ENCODE assay signal across 17 mouse cellular contexts in the genomic region with DNA sequence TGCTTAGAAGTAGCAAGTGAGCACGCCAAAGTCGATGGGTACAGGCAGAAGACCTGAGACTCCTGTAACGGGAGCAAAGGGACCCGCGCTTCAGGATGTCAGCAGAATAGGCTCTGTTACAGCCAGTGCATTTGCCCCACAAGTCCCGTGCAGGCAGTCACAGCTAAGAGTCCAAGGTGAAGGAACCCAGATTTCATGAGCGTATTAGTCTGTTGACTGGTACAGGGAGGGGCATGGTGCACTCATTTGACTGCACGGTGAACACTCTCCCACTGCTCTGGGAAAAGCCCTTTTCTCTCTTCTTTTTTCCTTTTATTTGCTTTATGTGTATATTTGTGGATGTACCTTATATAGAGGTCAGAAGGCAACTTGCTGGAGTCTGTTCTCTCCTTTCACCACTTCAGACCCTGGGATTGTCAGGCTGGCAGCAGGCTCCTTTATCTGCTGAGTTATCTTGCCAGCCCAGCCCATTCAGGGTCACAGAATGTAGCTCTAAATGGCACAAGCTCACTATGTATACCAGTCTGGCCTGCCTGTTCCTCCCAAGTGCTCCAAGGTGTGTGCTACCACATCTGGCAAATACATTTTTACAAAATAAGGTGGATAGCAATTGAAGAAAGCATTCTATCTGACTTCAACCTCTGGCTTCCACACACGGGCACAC. TPM values are rescaled to one million over a fixed set of nuclear protein-coding genes. Genes with fewer than 3 reads are reported as not detected.
DNase-seq lines count a peak whose midpoint lies in the region; ATAC-seq and TF ChIP-seq lines count a peak whose summit lies in the region.
"Had no signal": no experiment of that assay in that cellular context is flagged by ENCODE, and none has a peak within 500 bp of the region (broad histone marks: within the 10 kb centered on the region; RNA-seq: fewer than 3 reads in every experiment).

No protein-coding gene starts in this region.

- no peak for DNase-seq in lung, postnatal 0 days (ENCODE audit: low spot score)
- DNase-seq in lung, postnatal 4 days: no peak
- DNase-seq in adrenal gland, postnatal 36 days: peak; percentile 68 to 69
- DNase-seq in layer of hippocampus, postnatal 36 days: no peak
- no peak for DNase-seq in forebrain, embryonic 14.5 days (ENCODE audit: low spot score)
- no peak for DNase-seq in urinary bladder, postnatal 25 days (ENCODE audit: low spot score)
- DNase-seq: cerebellum, adult 2 months; right cerebral cortex, postnatal 25 days had no signal

- no peaks in the 10 kb centered on the region for H3K9me3 ChIP-seq in lung, postnatal 0 days (ENCODE audit: low read length)
- no peaks in the 10 kb centered on the region for H3K9me3 ChIP-seq in intestine, postnatal 0 days (ENCODE audit: control insufficient read depth)
- no peaks in the 10 kb centered on the region for H3K9me3 ChIP-seq in stomach, embryonic 16.5 days (replicated peaks; ENCODE audit: control insufficient read depth, low read length)
- H3K9me3 ChIP-seq in forebrain, embryonic 14.5 days (replicated peaks; ENCODE audit: control insufficient read depth, low read length): no peaks in the 10 kb centered on the region
- H3K9me3 ChIP-seq: G1E; heart, embryonic 15.5 days; hindbrain, embryonic 10.5 days; lung, embryonic 15.5 days had no signal

- ATAC-seq in lung, postnatal 0 days: no peak
- peak; percentile 63 for ATAC-seq in intestine, postnatal 0 days
- peak; percentile 63; the same call in 1 of the 2 replicates for ATAC-seq in stomach, embryonic 16.5 days (ENCODE audit: insufficient read depth, low FRiP score)
- no peak for ATAC-seq in forebrain, embryonic 14.5 days
- ATAC-seq: forebrain, embryonic 16.5 days; inflammation-experienced regulatory T-cells, adult 6 months had no signal

- no peak for TF ChIP-seq EP300 in lung, postnatal 0 days (IDR thresholded peaks at IDR 0.05)

- peaks cover 6% of the 10 kb centered on the region; the same call in 1 of the 2 replicates for H3K4me1 ChIP-seq in lung, postnatal 0 days (ENCODE audit: insufficient read depth, low read depth, low read length)
- H3K4me1 ChIP-seq in intestine, postnatal 0 days (replicated peaks; ENCODE audit: control insufficient read depth, insufficient read depth, low read length): 0 out of 2 replicates have a peak, but pooled peaks cover 7% of the 10 kb centered on the region
- peaks cover 39% of the 10 kb centered on the region for H3K4me1 ChIP-seq in stomach, embryonic 16.5 days (ENCODE audit: control insufficient read depth, insufficient read depth, low read length)
- H3K4me1 ChIP-seq in forebrain, embryonic 14.5 days (ENCODE audit: control insufficient read depth, insufficient read depth, low read length): no peaks in the 10 kb centered on the region
- H3K4me1 ChIP-seq: hindbrain, embryonic 10.5 days had no signal

- no peak overlapping the region for H3K9ac ChIP-seq in lung, postnatal 0 days (replicated peaks; ENCODE audit: low read depth)
- H3K9ac ChIP-seq in intestine, postnatal 0 days (ENCODE audit: low read depth, low read length): no peak overlapping the region
- H3K9ac ChIP-seq in stomach, embryonic 16.5 days (ENCODE audit: low read length): no peak overlapping the region
- H3K9ac ChIP-seq in forebrain, embryonic 14.5 days (ENCODE audit: low read length): no peak overlapping the region
- H3K9ac ChIP-seq: heart, embryonic 15.5 days; lung, embryonic 15.5 days had no signal

- WGBS in lung, postnatal 0 days: 73% methylated on average over 9 of the region's 9 CpGs
- WGBS in intestine, postnatal 0 days: 67% methylated on average over 9 of the region's 9 CpGs
- 80% methylated on average over 9 of the region's 9 CpGs for WGBS in stomach, embryonic 16.5 days
- WGBS in forebrain, embryonic 14.5 days: 88% methylated on average over 9 of the region's 9 CpGs

- H3K4me2 ChIP-seq in lung, postnatal 0 days (replicated peaks; ENCODE audit: low read depth, low read length): no peak overlapping the region
- no peak overlapping the region for H3K4me2 ChIP-seq in intestine, postnatal 0 days (replicated peaks; ENCODE audit: low read depth)
- H3K4me2 ChIP-seq in stomach, embryonic 16.5 days (ENCODE audit: low read depth, low read length): no peak overlapping the region
- H3K4me2 ChIP-seq in forebrain, embryonic 14.5 days (ENCODE audit: low read length): no peak overlapping the region
- H3K4me2 ChIP-seq: heart, embryonic 15.5 days; lung, embryonic 15.5 days had no signal

- no peak for TF ChIP-seq CTCF in lung, postnatal 0 days (IDR thresholded peaks at IDR 0.05)
- TF ChIP-seq CTCF in intestine, postnatal 0 days (IDR thresholded peaks at IDR 0.05; ENCODE audit: low read depth): no peak

- 0 out of 2 replicates have a peak overlapping the region, but pooled peaks have one; percentile 20 for H3K27ac ChIP-seq in lung, postnatal 0 days (ENCODE audit: low read length)
- H3K27ac ChIP-seq in intestine, postnatal 0 days (ENCODE audit: low read depth, low read length): no peak overlapping the region
- peak overlapping the region; percentile 34; the same call in 1 of the 2 replicates for H3K27ac ChIP-seq in stomach, embryonic 16.5 days (ENCODE audit: low read length)
- no peak overlapping the region for H3K27ac ChIP-seq in forebrain, embryonic 14.5 days (ENCODE audit: low read depth, low read length)
- H3K27ac ChIP-seq: heart, embryonic 15.5 days; hindbrain, embryonic 10.5 days; kidney, postnatal 0 days; lung, embryonic 15.5 days had no signal

- no peak overlapping the region for H3K4me3 ChIP-seq in lung, postnatal 0 days (ENCODE audit: low read depth, low read length)
- H3K4me3 ChIP-seq in intestine, postnatal 0 days (ENCODE audit: low read depth, low read length): no peak overlapping the region
- no peak overlapping the region for H3K4me3 ChIP-seq in stomach, embryonic 16.5 days (replicated peaks; ENCODE audit: low read length)
- no peak overlapping the region for H3K4me3 ChIP-seq in forebrain, embryonic 14.5 days (ENCODE audit: low read depth, low read length)
- H3K4me3 ChIP-seq: heart, embryonic 15.5 days; hindbrain, embryonic 10.5 days; lung, embryonic 15.5 days had no signal

- H3K27me3 ChIP-seq in lung, postnatal 0 days (replicated peaks; ENCODE audit: insufficient read depth, low read length): no peaks in the 10 kb centered on the region
- no peaks in the 10 kb centered on the region for H3K27me3 ChIP-seq in intestine, postnatal 0 days (replicated peaks; ENCODE audit: control insufficient read depth, insufficient read depth, low read length)
- H3K27me3 ChIP-seq in stomach, embryonic 16.5 days (ENCODE audit: control insufficient read depth, insufficient read depth, low read length): no peaks in the 10 kb centered on the region
- H3K27me3 ChIP-seq in forebrain, embryonic 14.5 days (replicated peaks; ENCODE audit: control insufficient read depth, insufficient read depth, low read length): no peaks in the 10 kb centered on the region
- H3K27me3 ChIP-seq: heart, embryonic 15.5 days; lung, embryonic 15.5 days had no signal

- peaks cover 4% of the 10 kb centered on the region; the same call in 1 of the 2 replicates for H3K36me3 ChIP-seq in lung, postnatal 0 days (ENCODE audit: insufficient read depth, low read length)
- peaks cover 11% of the 10 kb centered on the region; the same call in 1 of the 2 replicates for H3K36me3 ChIP-seq in intestine, postnatal 0 days (ENCODE audit: control insufficient read depth, insufficient read depth)
- H3K36me3 ChIP-seq in stomach, embryonic 16.5 days (ENCODE audit: control insufficient read depth, insufficient read depth, low read length): no peaks in the 10 kb centered on the region; the same call in 1 of the 2 replicates
- H3K36me3 ChIP-seq in forebrain, embryonic 14.5 days (ENCODE audit: control insufficient read depth, insufficient read depth, low read length): peaks cover 3% of the 10 kb centered on the region

RNA-seq across cellular contexts. Expression of gene Rabgef1, which starts 12.7 kb away (rescaled TPM):
- 48.4 and 50.5 TPM in 2 replicates for polyA plus RNA-seq in lung, postnatal 0 days (2015; fragmentation: Nextera tagmentation; extraction: Ambion mirVana)
- 10 to 100 TPM; 39.3 to 47.9 TPM for total RNA-seq in adrenal gland, postnatal 36 days (2021)
- 21.1 and 21.9 TPM in 2 replicates for polyA plus RNA-seq in intestine, postnatal 0 days (2015; fragmentation: Nextera tagmentation; extraction: Ambion mirVana)
- polyA plus RNA-seq in stomach, embryonic 16.5 days (2015; fragmentation: Nextera tagmentation; extraction: Ambion mirVana): 34.5 and 38.8 TPM in 2 replicates
- total RNA-seq in layer of hippocampus, postnatal 36 days (2021): 10 to 100 TPM; 51.3 to 53.3 TPM
- polyA plus RNA-seq in forebrain, embryonic 14.5 days (2014; fragmentation: Nextera tagmentation; extraction: Ambion mirVana): 30.0 and 38.7 TPM in 2 replicates

RNA-seq across cellular contexts. Expression of gene Tmem248, which starts 32.6 kb away (rescaled TPM):
- polyA plus RNA-seq in lung, postnatal 0 days (2015; fragmentation: Nextera tagmentation; extraction: Ambion mirVana): 41.0 and 46.4 TPM in 2 replicates
- total RNA-seq in adrenal gland, postnatal 36 days (2021): 10 to 100 TPM; 68.0 to 74.2 TPM
- polyA plus RNA-seq in intestine, postnatal 0 days (2015; fragmentation: Nextera tagmentation; extraction: Ambion mirVana): 45.7 and 47.0 TPM in 2 replicates
- 31.8 and 36.6 TPM in 2 replicates for polyA plus RNA-seq in stomach, embryonic 16.5 days (2015; fragmentation: Nextera tagmentation; extraction: Ambion mirVana)
- total RNA-seq in layer of hippocampus, postnatal 36 days (2021): 10 to 100 TPM; 39.0 to 41.0 TPM
- 22.5 and 22.7 TPM in 2 replicates for polyA plus RNA-seq in forebrain, embryonic 14.5 days (2014; fragmentation: Nextera tagmentation; extraction: Ambion mirVana)

RNA-seq across cellular contexts. Expression of gene Kctd7, which starts 39.7 kb away (rescaled TPM):
- polyA plus RNA-seq in lung, postnatal 0 days (2015; fragmentation: Nextera tagmentation; extraction: Ambion mirVana): 5.1 and 5.5 TPM in 2 replicates
- total RNA-seq in adrenal gland, postnatal 36 days (2021): 10 to 100 TPM in 1 of 2 experiments, 1 to 10 TPM in 1; 8.6 to 14.6 TPM
- polyA plus RNA-seq in intestine, postnatal 0 days (2015; fragmentation: Nextera tagmentation; extraction: Ambion mirVana): 2.4 and 2.9 TPM in 2 replicates
- 5.5 and 5.7 TPM in 2 replicates for polyA plus RNA-seq in stomach, embryonic 16.5 days (2015; fragmentation: Nextera tagmentation; extraction: Ambion mirVana)
- total RNA-seq in layer of hippocampus, postnatal 36 days (2021): 10 to 100 TPM in 1 of 2 experiments, 1 to 10 TPM in 1; 9.8 to 13.0 TPM
- 10.9 and 12.4 TPM in 2 replicates for polyA plus RNA-seq in forebrain, embryonic 14.5 days (2014; fragmentation: Nextera tagmentation; extraction: Ambion mirVana)

Comparison
In these comparisons a context has a peak if more than half of its experiments do, and no peak if none do; other contexts are left out.
1. ATAC-seq: peak in intestine, postnatal 0 days (single experiment) and stomach, embryonic 16.5 days (single experiment); none in lung, postnatal 0 days (single experiment) and forebrain, embryonic 14.5 days (single experiment).
2. DNase-seq: peak in adrenal gland, postnatal 36 days (2 of 2); none in lung, postnatal 0 days (single experiment), lung, postnatal 4 days (0 of 2), layer of hippocampus, postnatal 36 days (0 of 2), forebrain, embryonic 14.5 days (single experiment) and urinary bladder, postnatal 25 days (single experiment).
3. H3K27ac ChIP-seq: peak in lung, postnatal 0 days (single experiment) and stomach, embryonic 16.5 days (single experiment); none in intestine, postnatal 0 days (single experiment) and forebrain, embryonic 14.5 days (single experiment).